Mouse (Mus musculus) hematopoietic multipotent progenitor cell, adult 10-12 weeks (in vitro differentiated cells): ENCODE measurements around the gene Zfpm1. TPM values are rescaled to one million over a fixed set of nuclear protein-coding genes. Genes with fewer than 3 reads are reported as not detected.

Source experiments
- polyA plus RNA-seq: library from polyadenylated mRNA; stranded (reverse); fragments of >175 nt; gene quantifications from 2 replicates; pipeline ENCODE4 v1.2.3, GENCODE M21; 2012; ENCODE audit warnings: low replicate concordance

Gene Zfpm1
- polyA plus RNA-seq, result 211 and 319 TPM in 2 replicates

GRCm38 (mm10) chr8:122282035-122282358 is at the start of gene Zfpm1:
Gene Zfpm1, plus strand, starts transcription at chr8:122282141.

GRCm38 (mm10) chr8:122360696-122361416 is 78.9 kb downstream of the Zfpm1 start, which contains the start of gene Trhr2:
Gene Trhr2, minus strand, starts transcription at chr8:122360746.

GRCm38 (mm10) chr8:122376365-122377231 is 94.7 kb downstream of the Zfpm1 start, which contains the start of gene Zc3h18:
Gene Zc3h18, plus strand, starts transcription at chr8:122376609.

Other genes starting within 250 kb of the Zfpm1 start
- 0.11 TPM in 1 of 2 replicates, not detected in the other for gene Trhr2, start 78.6 kb downstream of the Zfpm1 start, polyA plus RNA-seq
- 67.9 and 139 TPM in 2 replicates for gene Zc3h18, start 94.5 kb downstream of the Zfpm1 start, polyA plus RNA-seq
- 0.18 TPM in 1 of 2 replicates, not detected in the other for gene Il17c, start 139.9 kb downstream of the Zfpm1 start, polyA plus RNA-seq
- 1,078 and 1,667 TPM in 2 replicates for gene Cyba, start 150.8 kb downstream of the Zfpm1 start, polyA plus RNA-seq
- 10.9 and 12.4 TPM in 2 replicates for gene Mvd, start 161.3 kb downstream of the Zfpm1 start, polyA plus RNA-seq
- 2.2 and 3.4 TPM in 2 replicates for gene Snai3, start 178.6 kb downstream of the Zfpm1 start, polyA plus RNA-seq
- 79.8 and 83.9 TPM in 2 replicates for gene Rnf166, start 193.9 kb downstream of the Zfpm1 start, polyA plus RNA-seq
- 35.9 and 74.5 TPM in 2 replicates for gene Ctu2, start 194.0 kb downstream of the Zfpm1 start, polyA plus RNA-seq